Mouse (Mus musculus): ENCODE data around the gene Znhit2. TPM values are rescaled to one million over a fixed set of nuclear protein-coding genes. Genes with fewer than 3 reads are reported as not detected.
"Not testable (repeated sequence)": the region's sequence is repeated elsewhere in the genome, so short reads cannot be mapped to it uniquely, and the experiment has no call there.

Znhit2 gene
- 10 to 100 TPM; 13.2 to 13.4 TPM for total RNA-seq (2021)
- long read RNA-seq, experiment 1, transcript Znhit2-201 (1 exons, 1,281 nt), result major isoform, 22 of 22 reads
- long read RNA-seq, experiment 1, partial matches to known transcripts, result 0 of 22 reads
- long read RNA-seq, experiment 1, other reads (novel, unspliced or antisense), result 0 of 22 reads
- long read RNA-seq, experiment 2, transcript Znhit2-201 (1 exons, 1,281 nt), result major isoform, 18 of 18 reads
- long read RNA-seq, experiment 2, partial matches to known transcripts, result 0 of 18 reads
- long read RNA-seq, experiment 2, other reads (novel, unspliced or antisense), result 0 of 18 reads

DNA sequence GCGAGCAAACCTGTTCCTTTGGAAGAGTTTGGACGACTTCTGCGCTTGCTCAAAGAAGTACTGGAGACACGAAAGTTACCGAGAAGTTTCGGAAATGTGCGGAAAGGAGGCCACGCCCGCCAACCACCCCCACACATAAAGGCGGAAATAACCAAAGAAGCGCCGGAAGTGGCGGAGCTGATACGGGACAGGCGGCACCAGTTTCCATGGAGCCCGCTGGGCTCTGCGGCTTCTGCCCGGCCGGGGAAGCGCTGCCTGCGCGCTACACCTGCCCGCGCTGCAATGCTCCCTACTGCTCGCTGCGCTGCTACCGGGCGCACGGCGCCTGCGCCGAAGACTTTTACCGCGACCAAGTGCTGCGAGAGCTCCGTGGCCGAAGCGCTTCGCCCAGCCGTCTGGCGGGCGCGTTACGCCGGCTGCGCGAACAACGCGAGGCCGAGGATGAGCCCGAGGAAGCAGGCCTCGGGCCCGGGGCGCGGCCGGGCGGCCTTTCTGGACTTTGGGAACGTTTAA lies at the start of gene Znhit2:
Gene Znhit2, plus strand, starts transcription at position 172 of the 513 bp plus-strand sequence.
- DNase-seq (ENCODE audit: low spot score in 2 of 2), result peak; percentile 75 to 92

DNA sequence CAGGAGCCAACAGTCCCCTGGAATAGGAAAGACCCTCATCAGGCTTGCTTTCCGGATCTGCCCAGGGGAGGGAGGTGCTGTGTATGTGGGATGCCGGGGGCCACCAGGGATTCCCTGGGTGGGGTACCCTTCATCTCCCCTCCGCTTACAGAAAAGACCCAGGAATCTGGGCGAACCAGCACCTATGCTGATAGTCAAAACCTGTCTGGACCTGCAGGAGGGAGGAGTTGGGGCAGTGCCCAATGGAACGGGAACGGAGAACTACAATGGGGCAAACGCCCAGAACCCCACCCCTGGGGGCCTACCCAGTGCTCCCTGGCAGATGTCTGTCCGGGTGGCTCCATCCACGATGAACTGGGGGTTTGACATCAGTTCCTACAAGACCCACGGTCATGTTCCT lies 47.3 kb upstream of the Znhit2 start:
- no peak for DNase-seq (ENCODE audit: low spot score in 2 of 2)

DNA sequence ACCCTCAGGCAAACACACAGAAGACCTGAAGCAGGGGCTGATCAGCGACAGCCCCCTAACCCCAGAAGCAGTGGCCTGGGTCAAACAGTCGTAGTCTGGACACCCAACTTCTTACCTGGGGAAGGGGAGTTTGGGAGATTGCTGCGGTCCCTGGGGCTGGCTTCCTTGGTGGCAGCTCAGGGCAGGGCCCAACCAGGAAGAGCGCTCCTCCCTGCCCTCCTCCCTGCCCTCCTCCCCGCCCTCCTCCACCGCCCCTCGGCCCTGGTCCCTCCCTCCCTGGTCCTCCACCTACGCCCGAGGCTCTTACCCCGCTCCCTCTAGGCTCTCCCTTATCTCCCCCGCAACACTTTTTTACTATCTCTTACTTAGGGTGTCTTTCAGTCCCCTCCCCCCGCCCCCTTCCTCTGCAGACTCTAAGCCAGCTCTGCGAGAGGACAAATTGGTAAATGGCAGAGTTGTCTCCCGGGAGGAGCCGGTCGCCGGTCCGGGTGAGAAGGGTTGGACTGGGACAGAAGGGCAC lies 45.9 kb upstream of the Znhit2 start:
- DNase-seq (ENCODE audit: low spot score in 2 of 2), result peak; percentile 42 to 57

DNA sequence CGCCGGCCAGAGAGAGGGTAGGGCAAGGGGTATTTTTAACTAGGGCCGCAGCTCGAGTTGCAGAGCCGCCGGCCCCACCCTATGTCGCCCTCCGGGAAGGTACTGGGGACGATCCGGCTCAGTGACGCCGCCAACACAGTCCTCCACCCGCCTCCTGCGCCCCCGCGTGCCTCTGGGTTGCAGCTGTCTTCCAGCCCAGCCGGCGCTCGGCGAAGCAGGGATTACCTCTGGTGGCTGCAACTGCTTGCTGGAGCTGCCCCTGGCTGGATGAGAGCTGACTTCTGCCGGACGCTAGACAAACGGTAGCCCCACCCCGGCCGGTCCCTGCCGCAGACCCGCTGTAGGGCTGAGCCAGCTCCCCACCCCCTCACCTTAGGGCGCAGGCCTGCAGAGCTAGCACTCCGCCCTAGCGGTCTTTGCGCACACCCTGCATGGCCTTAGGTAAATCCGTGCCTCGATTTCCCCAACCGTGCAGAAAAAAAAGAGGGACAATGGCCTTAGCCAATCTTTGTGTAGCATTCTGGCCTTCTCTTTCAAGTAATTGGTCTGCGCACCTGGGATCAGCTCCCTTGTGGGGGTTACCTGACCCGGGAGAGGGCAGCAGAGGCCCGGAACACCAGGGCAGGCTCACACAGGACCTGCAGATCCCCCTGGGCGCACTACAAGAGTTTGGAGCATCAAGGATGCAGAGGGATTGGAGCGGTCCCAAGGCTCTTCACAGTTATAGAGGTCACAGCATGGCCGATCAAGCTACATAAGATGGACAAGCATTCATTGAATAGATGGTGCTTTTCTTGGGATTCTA lies 45.3 kb upstream of the Znhit2 start, which contains the start of gene Capn1:
Gene Capn1, minus strand, starts transcription at position 387 of the 805 bp plus-strand sequence.
- peak; percentile 73 to 83 for DNase-seq (ENCODE audit: low spot score in 2 of 2)

DNA sequence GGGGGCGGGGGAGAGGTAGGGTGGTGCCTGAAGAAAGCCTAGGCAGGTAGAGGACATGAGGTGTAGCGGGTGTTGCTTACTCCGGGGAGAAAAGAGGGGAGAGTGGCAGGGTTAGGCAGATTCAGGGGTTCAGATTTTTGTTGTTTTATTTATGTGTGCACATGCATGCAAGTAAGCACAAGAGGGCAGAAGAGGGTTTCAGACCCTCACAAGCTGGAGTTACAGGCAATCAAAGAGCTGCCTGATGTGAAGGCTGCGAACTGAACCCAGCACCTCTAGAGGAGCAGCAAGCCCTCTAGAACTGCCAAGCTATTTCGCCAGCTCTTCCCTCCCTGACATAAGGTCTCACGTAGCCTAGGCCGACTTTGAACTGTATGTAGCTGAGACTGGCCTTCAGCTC lies 44.5 kb upstream of the Znhit2 start:
- no peak for DNase-seq (ENCODE audit: low spot score in 2 of 2)

DNA sequence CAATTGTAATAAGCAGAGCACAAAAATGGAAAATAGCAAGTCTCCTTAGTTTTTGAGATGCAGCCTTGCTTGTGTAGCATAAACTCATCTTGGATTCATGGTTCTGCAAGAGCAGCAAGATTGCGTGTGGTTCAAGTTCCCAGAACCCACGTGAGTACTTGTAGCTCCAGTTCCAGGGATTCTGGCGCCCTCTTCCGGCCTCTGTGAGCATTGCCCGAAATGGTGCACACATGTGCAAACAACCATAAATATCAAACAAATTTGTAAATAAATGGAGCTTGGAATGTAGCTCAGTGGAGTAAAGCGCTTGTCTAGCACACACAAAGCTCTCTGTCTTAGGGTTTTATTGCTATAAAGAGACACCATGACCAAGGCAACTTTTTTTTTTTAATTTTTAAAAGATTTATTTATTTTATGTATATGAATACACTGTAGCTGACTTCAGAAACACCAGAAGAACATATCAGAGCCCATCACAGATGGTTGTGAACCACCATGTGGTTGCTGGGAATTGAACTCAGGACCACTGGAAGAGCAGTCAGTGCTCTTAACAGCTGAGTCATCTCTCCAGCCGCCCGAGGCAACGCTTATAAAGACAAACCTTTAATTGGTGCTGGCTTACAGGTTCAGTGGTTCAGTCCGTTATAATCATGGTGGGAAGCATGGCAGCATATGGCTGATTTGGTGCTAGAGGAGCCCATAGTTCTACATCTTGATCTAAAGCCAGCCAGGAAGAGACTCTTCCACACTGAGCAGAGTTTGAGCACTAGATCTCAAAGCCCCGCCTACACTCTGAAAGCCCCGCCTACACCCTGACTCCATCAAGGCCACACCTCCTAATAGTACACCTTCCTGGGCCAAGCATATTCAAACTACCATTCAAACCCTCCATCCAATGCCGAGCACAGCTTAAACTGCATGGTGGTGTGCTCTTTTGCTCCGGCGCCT lies 42.6 kb upstream of the Znhit2 start:
- peak; percentile 73 to 86 for DNase-seq (ENCODE audit: low spot score in 2 of 2)

DNA sequence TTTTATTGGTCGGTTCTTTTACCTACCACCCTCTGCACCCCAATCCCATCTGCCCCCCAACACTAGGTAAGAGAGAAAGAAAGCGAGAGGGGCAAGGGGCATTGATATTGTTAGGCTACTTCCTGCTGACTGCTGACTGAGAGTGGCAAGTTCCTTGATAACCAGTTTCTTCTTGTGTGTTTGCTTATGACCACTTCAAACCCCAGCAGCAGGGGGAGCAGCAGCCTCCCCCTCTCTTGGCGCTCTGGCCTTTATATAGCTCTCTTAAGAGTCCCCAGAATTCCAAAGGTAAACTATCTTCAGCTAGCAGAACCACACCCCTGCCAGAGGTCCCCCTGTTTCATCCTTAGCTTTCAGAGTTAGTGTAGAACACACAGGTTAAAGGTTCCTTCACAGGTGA lies 40.7 kb upstream of the Znhit2 start:
- DNase-seq (ENCODE audit: low spot score in 2 of 2), result no peak

DNA sequence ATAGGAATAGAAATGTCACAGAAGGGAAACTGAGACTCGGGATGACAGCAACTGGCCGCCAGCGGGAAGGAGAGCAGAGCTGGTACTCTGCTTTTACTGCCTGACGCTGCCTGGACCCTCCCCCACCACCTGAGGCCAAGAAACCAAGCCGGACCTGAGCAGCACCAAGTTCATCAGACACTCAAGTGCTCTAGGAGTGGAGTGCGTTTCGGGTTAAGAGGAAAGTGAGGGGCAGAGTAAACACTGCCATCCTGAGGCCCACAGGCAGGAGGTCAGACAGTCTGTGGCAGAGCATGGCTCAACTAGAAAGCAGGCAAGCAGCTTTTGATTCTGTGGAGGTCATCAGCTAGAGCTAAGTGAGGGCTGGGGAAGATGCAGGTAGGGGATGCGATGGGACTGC lies 37.9 kb upstream of the Znhit2 start:
- no peak for DNase-seq (ENCODE audit: low spot score in 2 of 2)

DNA sequence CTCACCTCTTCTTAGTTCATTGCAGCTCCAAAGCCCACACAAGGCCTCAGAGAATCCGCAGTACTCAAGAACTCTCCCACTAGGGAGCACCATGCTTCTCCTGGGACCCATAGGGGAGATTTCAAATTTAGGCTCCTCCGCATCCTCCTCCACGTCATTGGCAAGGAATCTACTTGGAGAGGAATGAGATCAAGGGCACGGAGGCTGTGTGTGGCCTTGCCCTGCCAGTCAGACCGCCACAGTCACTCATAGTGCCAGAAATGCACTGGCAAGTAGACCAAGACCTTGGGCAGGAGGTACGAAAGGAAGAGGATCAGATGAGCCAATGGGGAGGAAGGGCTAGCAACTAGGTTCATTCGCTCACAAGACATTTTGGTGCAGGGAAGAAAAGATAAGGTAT lies 37.1 kb upstream of the Znhit2 start:
- DNase-seq (ENCODE audit: low spot score in 2 of 2), result no peak

DNA sequence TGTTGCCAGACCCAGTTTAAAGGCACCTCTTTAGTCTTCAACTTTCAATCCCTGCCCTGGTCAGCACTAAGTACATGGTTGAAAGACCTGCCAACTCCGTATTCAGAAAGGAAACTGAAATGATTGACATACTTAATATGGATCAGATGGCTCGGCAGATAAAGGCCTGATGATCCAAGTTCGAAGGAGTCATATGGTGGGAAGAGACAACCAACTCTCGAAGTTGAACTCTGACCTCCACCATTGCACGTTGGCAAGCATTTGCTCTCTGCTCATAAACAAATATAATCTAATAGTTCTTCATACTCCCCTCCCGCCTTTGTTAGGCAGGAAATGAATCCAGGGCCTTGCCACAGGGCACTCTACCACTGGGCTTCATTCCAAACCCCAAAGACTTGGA lies 32.0 kb upstream of the Znhit2 start:
- DNase-seq (ENCODE audit: low spot score in 2 of 2), result no peak

DNA sequence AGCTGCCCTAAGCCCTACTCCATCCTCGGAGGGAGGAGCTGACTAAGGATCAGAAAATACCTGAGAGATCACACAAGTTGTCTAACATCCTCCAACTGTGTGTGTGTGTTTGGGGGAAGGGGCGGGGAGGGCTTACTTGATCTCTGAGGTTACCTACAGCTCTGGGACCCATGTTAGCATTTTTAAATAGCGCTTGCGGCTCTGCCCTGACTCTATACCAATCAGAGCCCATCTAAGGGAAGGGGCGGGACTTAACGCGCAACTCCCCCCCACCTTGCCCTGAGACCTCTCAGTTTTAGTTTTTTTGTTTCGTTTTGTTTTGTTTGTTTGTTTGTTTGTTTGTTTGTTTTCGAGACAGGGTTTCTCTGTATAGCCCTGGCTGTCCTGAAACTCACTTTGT lies 31.6 kb upstream of the Znhit2 start:
- no peak for DNase-seq (ENCODE audit: low spot score in 2 of 2)

DNA sequence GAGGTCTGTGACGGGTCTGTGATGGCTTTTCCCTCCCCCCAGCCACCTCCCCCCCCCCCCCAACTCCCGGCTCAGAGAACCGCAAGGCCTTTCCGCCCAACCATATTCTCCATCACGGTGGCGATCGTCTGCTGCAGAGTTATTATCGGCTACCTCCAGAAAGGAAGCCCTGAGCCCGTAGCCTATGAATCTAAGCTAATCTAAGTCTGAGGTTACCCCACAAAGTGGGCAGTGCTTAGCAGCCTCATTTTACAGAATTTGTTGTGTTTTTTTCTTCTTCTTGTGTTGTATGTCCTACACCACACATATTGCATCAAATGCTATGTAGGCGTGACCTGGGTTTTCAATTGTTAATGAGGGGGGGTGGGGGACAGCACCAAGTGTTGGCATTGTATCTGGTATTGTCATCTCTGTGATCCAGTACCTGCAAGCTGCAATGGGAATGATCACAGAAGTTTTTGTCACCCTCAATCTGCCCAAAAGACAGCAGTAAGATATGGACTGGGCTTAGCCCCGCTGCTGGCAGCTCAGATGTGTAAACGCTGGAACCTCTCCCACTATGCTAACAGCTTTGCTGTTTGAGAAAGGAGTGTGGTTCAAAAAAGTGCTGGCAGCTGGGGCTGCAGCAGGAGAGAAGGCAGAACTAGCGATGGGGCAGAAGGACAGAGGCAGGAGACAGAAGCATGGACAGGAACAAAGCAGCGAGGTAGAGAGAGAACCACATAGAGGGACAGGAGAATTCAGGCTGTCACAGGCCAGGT lies 30.3 kb upstream of the Znhit2 start:
- DNase-seq (ENCODE audit: low spot score in 2 of 2), result no peak

DNA sequence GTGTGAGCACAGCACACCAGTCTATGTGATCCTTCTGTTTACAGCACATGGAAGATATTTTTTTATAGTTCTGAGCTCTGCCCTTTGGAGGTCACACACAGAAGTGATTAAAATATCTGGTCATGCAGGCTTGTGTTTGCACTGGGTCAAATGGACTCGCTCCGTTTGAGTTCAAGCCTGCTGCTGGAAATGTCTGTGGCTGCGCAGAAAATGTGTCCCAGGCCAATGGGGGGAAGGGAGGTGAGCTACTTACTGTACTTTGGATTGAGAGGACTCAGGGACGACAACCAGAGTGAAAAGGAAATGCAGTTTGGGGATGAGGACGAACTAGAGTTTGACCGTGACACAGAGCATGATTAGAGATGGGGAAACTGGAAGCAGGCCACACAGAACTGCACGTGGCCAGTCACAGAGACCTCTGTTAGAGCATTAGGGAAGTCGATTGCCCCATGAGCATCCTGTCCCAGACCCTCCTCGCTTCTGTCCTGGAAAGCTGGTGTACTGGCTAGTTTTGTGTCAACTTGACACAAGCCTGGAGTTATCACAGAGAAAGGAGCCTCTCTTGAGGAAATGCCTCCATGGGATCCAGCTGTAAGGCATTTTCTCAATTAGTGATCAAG lies 24.9 kb upstream of the Znhit2 start:
- no peak for DNase-seq (ENCODE audit: low spot score in 2 of 2)

DNA sequence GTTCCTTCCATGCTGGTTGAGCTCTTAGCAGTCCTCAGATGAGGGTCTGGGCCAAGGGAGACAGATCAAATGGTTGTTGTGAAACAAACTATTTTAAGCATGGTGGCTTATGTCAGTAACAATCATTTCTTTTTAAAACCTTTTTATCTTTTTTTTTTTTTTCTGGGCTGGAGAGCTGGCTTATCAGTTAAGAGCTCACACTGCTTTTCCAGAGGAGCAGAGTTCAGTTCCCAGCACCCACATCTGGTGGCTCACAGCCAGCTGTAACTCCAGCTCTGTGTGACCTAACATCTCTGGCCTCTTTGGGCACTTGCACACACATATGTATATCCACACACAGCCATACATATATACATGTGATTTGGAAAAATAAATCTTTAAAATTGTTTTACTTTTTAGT lies 23.3 kb upstream of the Znhit2 start:
- no peak for DNase-seq (ENCODE audit: low spot score in 2 of 2)

DNA sequence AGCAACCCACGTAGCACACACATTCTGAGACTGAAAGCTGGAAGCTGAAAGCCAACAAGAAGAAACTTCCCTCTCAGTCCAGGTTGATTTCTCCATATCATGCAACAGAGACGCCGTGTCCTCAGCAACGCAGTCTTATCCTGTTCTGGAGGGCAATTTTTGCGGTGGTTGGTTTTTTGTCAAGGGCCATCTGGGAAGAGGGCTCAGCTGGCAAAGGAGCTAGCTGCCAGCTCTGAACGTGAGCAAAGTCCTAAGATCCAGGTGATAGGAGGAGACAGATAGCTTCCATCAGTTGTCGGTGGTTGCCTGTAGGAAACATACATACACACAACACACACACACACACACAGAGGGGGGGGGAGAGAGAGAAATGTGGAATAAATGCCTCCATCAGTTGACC lies 22.7 kb upstream of the Znhit2 start:
- no peak for DNase-seq (ENCODE audit: low spot score in 2 of 2)

DNA sequence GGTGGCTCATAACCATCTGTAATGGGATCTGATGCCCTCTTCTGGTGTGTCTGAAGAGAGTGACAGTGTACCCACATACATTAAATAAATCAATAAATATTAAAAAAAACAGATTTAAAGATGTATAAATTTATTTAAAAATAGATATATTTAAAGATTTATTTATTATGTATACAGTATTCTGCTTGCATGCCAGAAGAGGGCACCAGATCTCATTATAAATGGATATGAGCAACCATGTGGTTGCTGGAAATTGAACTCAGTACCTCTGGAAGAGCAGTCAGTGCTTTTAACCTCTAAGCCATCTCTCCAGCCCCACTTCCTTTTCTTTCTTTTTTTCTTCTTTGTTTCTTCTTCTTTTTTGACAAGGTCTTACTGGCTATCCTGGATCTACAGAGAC lies 21.0 kb upstream of the Znhit2 start:
- no peak for DNase-seq (ENCODE audit: low spot score in 2 of 2)

DNA sequence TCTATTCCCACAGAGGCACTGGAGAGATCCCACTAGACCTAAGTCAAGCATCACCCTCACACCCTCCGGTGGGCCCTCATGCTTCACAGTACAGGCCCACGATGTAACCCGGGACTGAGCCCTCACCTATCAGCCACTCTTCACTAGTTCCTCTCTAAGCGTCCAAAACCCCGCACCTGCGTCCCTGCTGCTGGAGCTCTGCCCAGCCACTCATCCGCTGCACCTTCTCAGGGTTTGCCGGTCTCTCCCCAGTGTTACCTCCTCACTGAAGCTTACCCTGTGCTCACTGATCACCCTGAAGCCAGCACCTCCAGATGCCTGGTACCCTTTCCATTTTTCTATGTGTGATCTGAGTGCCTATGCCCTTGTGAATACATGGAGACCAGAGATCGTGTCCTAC lies 18.7 kb upstream of the Znhit2 start:
- no peak for DNase-seq (ENCODE audit: low spot score in 2 of 2)

DNA sequence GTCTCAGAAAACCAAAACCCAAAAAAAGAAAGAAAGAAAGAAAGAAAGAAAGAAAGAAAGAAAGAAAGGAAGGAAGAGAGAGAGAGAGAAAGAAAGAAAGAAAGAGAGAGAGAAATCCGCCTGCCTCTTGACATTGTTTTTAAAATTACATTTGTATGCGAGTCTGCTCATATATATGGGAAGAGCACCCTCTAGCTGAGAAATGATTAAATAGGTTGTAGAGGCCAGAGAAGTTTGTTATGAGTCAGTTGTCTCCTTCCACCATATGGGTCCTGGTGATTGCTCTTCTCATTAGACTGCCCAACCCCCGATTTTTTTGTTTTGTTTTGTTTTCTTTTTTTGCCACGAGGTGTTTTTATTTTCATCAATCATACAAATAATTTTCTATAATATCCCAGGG lies 16.9 kb upstream of the Znhit2 start:
- not testable (repeated sequence) for DNase-seq (ENCODE audit: low spot score in 2 of 2)

DNA sequence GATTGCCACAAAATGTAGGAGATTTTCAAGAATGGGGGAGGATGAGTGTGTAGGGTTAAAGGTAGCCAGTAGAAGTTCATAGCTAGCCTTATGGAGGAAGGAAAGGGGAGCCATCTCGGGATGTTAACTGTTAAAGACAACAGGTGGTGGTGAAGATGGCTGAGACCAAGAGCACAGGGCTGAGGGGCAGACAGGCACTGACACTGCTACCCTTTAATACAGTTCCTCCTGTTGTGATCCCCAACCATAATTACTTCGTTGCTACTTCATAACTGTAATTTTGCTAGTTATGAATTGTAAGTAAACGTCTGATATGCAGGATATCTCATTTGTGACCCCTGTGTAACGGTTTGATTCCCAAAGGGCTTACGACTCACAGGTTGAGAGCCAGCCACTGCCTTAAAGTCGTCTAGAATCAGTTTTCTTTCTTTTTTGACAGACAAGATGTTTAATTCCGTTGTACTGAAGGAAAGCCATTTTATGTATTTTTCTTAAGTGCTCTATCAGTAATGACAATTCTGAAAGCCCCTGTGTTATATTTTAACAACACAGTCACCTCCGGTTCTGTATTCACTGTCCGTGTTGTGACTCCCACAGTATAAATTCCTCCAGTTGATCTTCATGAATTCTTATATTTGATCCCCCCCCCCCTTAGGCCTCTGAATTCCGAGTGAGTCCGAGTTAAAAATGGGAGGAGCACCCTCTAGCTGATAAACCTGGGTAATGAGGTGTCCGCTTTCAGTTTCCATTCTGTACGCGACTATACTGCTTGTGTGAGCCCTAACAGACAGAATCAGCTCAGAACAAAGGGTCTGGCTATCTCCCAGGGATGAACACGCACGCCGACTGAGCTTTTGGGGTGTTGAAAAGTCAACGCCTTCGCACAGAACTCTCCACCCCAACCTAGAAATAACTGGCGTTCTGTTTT lies 15.4 kb upstream of the Znhit2 start:
- DNase-seq (ENCODE audit: low spot score in 2 of 2), result no peak
